Mouse (Mus musculus) T-helper 2 cell (primary cell): ENCODE measurements around the gene Cnfn.

Experiments used
- in situ Hi-C: fragments of 300-600 bp; cut with MboI, MseI; formaldehyde crosslinking; loops from one replicate; pipeline ENCODE4 v1.15.1; 2025; ENCODE audit warnings: high pct_unique_total_duplicates

Gene Cnfn

GRCm38 (mm10) chr7:25390986-25391385, 21.5 kb upstream of the Cnfn start:
- in situ Hi-C loops, result loop anchor here (10.0 to 25.0 kb wide), 2 partner anchors 1006 to 1946 kb away; partner anchors contain the start of gene Ltbp4

- in situ Hi-C loops, result loop anchor here (10.0 to 25.0 kb wide), 2 partner anchors 1005 to 1947 kb away; partner anchors contain the start of gene Ltbp4
Measured at GRCm38 (mm10) chr7:25390054-25390770, 20.7 kb upstream of the Cnfn start.

GRCm38 (mm10) chr7:25388916-25389315, 19.4 kb upstream of the Cnfn start:
- in situ Hi-C loops, result loop anchor here (25.0 kb wide), 1 partner anchor 1948 kb away; the partner anchor contains the start of gene Ltbp4

DNA sequence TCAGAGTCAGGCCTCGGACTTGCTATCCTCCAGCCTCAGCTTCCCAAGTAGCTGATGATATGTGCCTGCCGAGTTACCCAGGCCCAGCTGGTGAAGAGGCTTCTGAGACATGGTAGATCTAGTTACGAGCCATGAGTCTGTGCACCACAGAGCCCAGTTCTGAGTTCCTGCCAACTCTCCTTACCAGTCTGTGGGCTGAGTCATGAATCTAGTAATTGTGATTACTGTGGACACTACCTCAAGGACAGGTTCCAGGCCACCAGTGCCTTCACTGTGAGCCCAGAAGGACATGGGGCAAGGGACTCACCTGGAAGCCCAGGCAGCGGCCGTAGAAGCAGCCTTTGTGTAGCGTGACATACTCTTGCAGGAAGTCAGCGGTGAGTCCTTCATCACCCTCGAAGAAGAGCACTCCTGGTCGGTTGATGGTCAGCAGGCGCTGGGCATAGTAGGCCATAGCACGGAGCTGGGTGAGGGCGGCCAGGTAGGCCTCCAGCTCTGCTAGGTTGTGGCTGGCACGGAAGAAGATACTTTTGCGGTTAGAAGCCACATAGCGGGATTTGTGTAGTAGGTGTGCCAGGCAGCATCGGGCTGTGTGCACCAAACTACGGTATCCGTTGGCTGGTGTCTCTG, 18.4 kb upstream of the Cnfn start:
- in situ Hi-C loops, result loop anchor here (25.0 kb wide), 1 partner anchor 1949 kb away; the partner anchor contains the start of gene Ltbp4

DNA sequence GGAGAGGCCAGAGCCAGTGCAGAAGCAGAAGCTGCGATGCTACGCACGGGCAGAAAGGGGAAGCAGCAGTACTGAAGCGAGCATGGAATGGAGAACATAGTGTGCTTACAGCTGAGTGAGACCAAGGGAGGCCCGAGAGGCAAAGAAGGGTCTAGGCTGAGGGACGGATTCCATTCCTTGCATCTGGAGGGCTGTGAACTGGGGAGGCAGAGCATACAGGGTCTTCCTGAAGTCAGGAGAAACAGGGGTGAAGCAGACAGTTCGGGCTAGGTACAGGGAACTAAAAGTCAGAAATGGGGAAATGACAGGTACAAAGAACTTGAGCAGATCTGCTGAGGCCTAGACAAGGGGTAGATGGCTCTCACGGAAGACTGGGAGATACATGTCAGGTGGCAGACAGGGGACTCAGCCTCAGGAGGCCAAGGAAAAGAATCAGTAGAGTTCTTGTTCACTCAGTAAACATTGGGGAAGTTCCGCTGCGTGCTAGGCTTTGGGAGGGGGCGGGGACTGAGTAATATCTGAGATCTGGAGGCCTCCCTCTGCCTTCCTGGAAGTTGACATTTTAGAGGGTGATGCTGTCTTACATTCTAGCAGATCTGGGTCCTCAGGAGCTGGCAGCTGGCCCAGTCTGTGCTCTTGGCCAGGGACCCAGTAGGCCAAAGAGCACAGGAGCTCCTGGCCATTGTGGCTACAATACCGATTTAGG, 16.5 kb upstream of the Cnfn start:
- in situ Hi-C loops, result loop anchor here (25.0 kb wide), 1 partner anchor 1951 kb away; the partner anchor contains the start of gene Ltbp4

DNA sequence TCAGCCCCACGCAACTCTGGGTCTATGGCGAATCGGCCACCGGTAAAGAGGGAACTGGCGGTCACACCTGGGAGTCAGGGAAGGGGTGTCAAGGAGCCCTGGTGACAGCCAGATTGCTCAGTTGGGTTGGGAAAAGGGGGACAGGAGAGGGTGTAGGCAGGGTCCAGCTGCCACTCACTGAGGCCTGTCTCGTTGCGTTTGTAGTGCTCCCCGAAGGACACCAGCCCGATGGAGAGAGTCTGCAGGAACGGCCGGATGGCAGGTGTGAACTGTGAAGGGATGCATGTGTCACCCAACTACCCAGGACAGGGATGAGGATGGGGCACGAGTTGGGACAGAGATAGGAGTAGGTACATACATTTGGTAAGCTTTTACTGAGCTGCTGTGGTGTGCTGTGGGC, 15.7 kb upstream of the Cnfn start:
- in situ Hi-C loops, result loop anchor here (25.0 kb wide), 1 partner anchor 1952 kb away; the partner anchor contains the start of gene Ltbp4

DNA sequence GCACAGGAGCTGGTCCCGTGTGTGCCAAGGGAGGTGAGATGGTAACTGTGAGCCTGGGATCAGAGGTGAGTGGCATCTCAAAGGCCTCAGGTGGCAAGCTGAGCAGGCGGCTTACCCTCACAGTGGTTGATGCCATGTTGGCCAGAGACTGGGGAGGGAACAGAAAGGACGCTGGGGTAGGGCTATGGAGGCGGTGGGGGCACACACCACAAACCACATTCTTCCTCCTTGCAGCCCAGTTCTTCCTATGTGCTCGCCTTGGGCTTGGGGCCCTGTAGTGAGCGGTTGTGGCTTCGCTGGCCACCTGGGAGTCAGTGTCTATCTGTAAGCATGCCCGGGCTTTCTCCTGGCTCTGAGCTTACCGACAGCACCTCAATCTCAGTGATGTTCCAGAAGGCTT, 15.3 kb upstream of the Cnfn start:
- in situ Hi-C loops, result loop anchor here (25.0 kb wide), 1 partner anchor 1952 kb away; the partner anchor contains the start of gene Ltbp4

GRCm38 (mm10) chr7:25384318-25384717, 14.8 kb upstream of the Cnfn start:
- in situ Hi-C loops, result loop anchor here (25.0 kb wide), 1 partner anchor 1953 kb away; the partner anchor contains the start of gene Ltbp4

- in situ Hi-C loops, result loop anchor here (25.0 kb wide), 1 partner anchor 1953 kb away; the partner anchor contains the start of gene Ltbp4
Measured at GRCm38 (mm10) chr7:25383891-25384290, 14.4 kb upstream of the Cnfn start.

GRCm38 (mm10) chr7:25383385-25383784, 13.9 kb upstream of the Cnfn start:
- in situ Hi-C loops, result loop anchor here (25.0 kb wide), 1 partner anchor 1954 kb away; the partner anchor contains the start of gene Ltbp4

DNA sequence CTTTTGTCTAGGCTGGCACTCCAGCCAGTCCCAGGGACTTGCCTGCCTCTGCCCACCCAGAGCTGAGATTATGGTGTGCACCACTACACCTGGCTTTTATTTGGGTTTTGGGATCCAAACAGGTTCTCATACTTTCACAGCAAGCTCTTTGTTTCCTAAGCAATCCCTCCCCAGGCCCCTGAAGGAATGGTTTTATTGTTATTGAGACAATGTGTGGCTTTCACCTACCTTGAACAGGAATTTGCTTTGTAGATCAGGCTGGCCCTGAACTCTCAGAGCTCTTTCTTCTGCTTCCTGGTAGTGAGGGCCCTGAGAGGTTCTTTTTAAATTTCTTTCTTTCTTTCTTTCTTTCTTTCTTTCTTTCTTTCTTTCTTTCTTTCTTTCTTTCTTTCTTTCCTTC, 13.0 kb upstream of the Cnfn start:
- in situ Hi-C loops, result loop anchor here (25.0 kb wide), 1 partner anchor 1955 kb away; the partner anchor contains the start of gene Ltbp4

- in situ Hi-C loops, result loop anchor here (25.0 kb wide), 1 partner anchor 1956 kb away; the partner anchor contains the start of gene Ltbp4
Measured at GRCm38 (mm10) chr7:25381284-25381680, 11.8 kb upstream of the Cnfn start.

- in situ Hi-C loops, result loop anchor here (25.0 kb wide), 1 partner anchor 1957 kb away; the partner anchor contains the start of gene Ltbp4
Measured at GRCm38 (mm10) chr7:25380392-25381283, 11.1 kb upstream of the Cnfn start.

GRCm38 (mm10) chr7:25379551-25380351, 10.2 kb upstream of the Cnfn start:
- in situ Hi-C loops, result loop anchor here (25.0 kb wide), 1 partner anchor 1958 kb away; the partner anchor contains the start of gene Ltbp4

GRCm38 (mm10) chr7:25378181-25379100, 8.9 kb upstream of the Cnfn start:
- in situ Hi-C loops, result loop anchor here (25.0 kb wide), 1 partner anchor 1959 kb away; the partner anchor contains the start of gene Ltbp4

DNA sequence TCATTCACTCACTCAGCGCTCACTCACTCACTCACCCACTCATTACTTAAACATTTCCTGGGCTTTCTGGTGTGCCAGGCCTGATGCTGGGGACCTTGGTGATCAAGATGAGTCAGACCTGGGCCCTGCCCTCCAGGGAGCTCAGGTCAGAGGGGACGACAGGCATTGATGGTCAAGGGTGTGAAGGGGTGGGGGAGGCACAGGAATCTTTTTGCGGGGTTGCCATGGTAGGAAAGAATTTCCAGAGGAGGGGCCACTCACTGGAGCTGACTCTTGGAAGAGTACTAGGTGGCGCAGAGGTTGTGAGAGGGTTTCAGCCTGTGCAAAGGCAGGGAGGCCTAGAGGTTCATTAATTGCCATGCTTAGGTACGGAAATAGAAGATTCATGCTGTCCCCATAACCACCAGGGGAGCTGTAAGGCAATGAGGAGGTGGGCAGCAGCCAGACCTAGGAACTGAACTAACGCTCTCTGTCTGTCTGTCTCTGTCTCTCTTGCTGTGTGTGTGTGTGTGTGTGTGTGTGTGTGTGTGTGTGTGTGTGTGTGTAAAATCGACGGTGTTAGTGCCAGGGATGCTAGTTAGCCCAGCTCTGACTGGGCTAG, 7.7 kb upstream of the Cnfn start:
- in situ Hi-C loops, result loop anchor here (25.0 kb wide), 1 partner anchor 1960 kb away; the partner anchor contains the start of gene Ltbp4

DNA sequence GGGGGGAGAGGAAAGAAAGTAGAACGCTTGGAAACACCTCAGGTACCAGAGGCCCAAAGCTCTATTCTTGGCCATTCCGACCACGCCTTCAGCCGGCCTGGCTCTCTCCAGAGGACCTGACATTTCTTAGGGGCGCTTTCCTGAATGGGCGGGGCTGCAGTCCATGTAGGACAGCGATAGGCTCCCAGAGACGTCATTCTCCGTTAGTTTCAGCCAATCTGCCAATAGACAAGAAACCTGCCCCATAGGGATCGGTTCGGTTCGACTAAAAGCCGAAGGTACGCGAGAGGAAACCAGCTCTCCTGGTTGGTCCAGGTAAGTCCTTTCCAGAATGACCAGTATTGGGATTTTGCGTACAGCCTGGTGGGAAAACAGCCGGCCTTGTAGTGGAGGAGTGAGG, 7.0 kb upstream of the Cnfn start:
- in situ Hi-C loops, result loop anchor here (25.0 kb wide), 1 partner anchor 1961 kb away; the partner anchor contains the start of gene Ltbp4

DNA sequence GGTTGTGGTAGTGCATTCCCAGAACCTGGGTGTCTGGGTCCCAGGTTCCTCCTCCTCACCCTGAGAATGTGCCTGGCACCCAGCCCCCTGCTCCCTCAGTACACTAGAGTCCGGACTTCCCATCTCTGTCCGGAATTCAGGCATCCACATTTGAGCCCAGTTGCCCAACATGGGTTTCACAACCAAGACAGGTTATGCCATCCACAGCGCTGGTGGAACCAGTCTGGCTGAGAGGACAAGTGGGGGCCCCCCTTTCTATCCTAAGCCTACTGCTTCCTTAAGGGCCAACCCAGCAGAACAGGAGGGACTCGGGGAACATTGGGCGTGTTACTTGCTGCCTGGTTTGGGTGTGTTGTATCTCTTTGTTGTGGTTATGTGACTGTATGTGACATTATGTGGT, 2.9 kb upstream of the Cnfn start:
- in situ Hi-C loops, result no loop called here
